ENCODE assay signal across 16 mouse cellular contexts in the genomic region with DNA sequence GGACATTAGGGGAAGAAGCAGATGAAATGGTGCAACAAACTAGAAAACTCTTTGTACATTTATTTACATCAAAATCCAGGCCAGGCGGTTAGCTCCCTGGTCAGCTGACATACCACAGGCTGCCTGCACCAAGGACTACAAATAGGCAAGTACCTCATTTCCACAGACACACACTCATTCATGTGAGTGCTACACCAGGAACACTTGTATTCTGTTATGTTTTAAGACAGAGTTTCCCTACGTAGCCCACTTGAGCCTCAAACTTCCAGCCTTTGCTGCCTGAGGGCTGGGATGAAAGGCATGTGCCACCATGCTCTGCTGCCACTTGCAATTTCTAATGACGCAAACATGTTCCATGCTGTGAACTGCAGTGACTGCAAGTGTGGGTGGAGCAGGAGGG.
"Had no signal": no experiment of that assay in that cellular context is flagged by ENCODE, and none has a peak within 500 bp of the region (broad histone marks: within the 10 kb centered on the region; RNA-seq: fewer than 3 reads in every experiment).

No protein-coding gene starts in this region.

- H3K4me2 ChIP-seq: neural tube, embryonic 12.5 days; neural tube, embryonic 13.5 days; neural tube, embryonic 15.5 days; stomach, embryonic 15.5 days had no signal

- H3K27ac ChIP-seq: neural tube, embryonic 12.5 days; neural tube, embryonic 13.5 days; neural tube, embryonic 15.5 days; stomach, embryonic 15.5 days had no signal

- H3K27me3 ChIP-seq: neural tube, embryonic 12.5 days; neural tube, embryonic 13.5 days; neural tube, embryonic 15.5 days; stomach, embryonic 15.5 days had no signal

- H3K4me3 ChIP-seq: neural tube, embryonic 12.5 days; neural tube, embryonic 13.5 days; neural tube, embryonic 15.5 days; stomach, embryonic 15.5 days had no signal

- DNase-seq: retina, postnatal 1 day; right cerebral cortex, adult 18-20 months; right cerebral cortex, postnatal 14 days; right cerebral cortex, postnatal 25 days; right cerebral cortex, postnatal 4 days; spleen, adult 18-20 months; thymus, adult 18-20 months; thymus, adult 2 months; thymus, postnatal 14 days; thymus, postnatal 25 days; thymus, postnatal 36 days; thymus, postnatal 4 days had no signal

- H3K9ac ChIP-seq: neural tube, embryonic 12.5 days; neural tube, embryonic 13.5 days; neural tube, embryonic 15.5 days; stomach, embryonic 15.5 days had no signal

- H3K9me3 ChIP-seq: neural tube, embryonic 12.5 days; neural tube, embryonic 13.5 days; neural tube, embryonic 15.5 days; stomach, embryonic 15.5 days had no signal
